Mouse (Mus musculus) liver, postnatal 0 days (tissue): ENCODE results near the gene Wwtr1. TPM values are rescaled to one million over a fixed set of nuclear protein-coding genes. Genes with fewer than 3 reads are reported as not detected.

ENCODE experiments used
- ATAC-seq: fragments of 200-750 bp; cut with Nextera tagmentation; 2 replicates; pipeline ENCODE4 v1.8.0; 2017; ENCODE audit warnings: mild to moderate bottlenecking, moderate library complexity
- DNase-seq: peaks from one replicate; pipeline ENCODE4 v3.0.0-alpha.2; 2016
- H3K27ac ChIP-seq: fragments of 300-500 bp; sonication (generic); 2 replicates; pipeline ENCODE4 v1.5.1; 2014; ENCODE audit warnings: antibody characterized with exemption, moderate library complexity, mild to moderate bottlenecking, low read depth
- H3K27me3 ChIP-seq: fragments of 300-500 bp; sonication (generic); 2 replicates; pipeline ENCODE4 v1.6.1; 2014; ENCODE audit warnings: low read length, control low read depth, mixed read lengths; ENCODE audit not compliant: insufficient read depth
- H3K36me3 ChIP-seq: fragments of 300-500 bp; sonication (generic); replicated peaks from 2 replicates; pipeline ENCODE4 v1.6.1; 2014; ENCODE audit warnings: mild to moderate bottlenecking, control low read depth, low read length, moderate library complexity, mixed read lengths; ENCODE audit not compliant: insufficient read depth
- H3K4me1 ChIP-seq: fragments of 300-500 bp; sonication (generic); 2 replicates; pipeline ENCODE4 v1.6.1; 2014; ENCODE audit warnings: antibody characterized with exemption, mild to moderate bottlenecking, control low read depth; ENCODE audit not compliant: insufficient read depth
- H3K4me2 ChIP-seq: fragments of 300-500 bp; sonication (generic); 2 replicates; pipeline ENCODE4 v1.6.1; 2014; ENCODE audit warnings: low read depth, mild to moderate bottlenecking, low read length, moderate library complexity, mixed read lengths
- H3K4me3 ChIP-seq: fragments of 300-500 bp; sonication (generic); 2 replicates; pipeline ENCODE4 v1.5.1; 2014; ENCODE audit warnings: low read depth, low read length
- H3K9ac ChIP-seq: fragments of 300-500 bp; sonication (generic); replicated peaks from 2 replicates; pipeline ENCODE4 v1.6.1; 2014; ENCODE audit warnings: mild to moderate bottlenecking, moderate library complexity
- H3K9me3 ChIP-seq: fragments of 300-500 bp; sonication (generic); 2 replicates; pipeline ENCODE4 v1.6.1; 2016; ENCODE audit warnings: mild to moderate bottlenecking, control low read depth, low read length, mixed read lengths
- CTCF ChIP-seq: sonication (generic); IDR thresholded peaks from 2 replicates; pipeline ENCODE4 v1.5.1; 2016; ENCODE audit warnings: antibody characterized with exemption, low read depth
- EP300 ChIP-seq: IDR thresholded peaks from 2 replicates; pipeline ENCODE4 v1.6.1; 2016; ENCODE audit warnings: antibody characterized with exemption, low read depth, mild to moderate bottlenecking
- WGBS: fragments of 180-500 bp; shearing (Covaris S2); extraction: QIAGEN DNeasy Blood & Tissue Kit; methylation state at CpG from one replicate; pipeline ENCODE4 v1.1.7; 2014; ENCODE audit not compliant: insufficient replicate concordance; 5-methylcytosine and 5-hydroxymethylcytosine counted together
- polyA plus RNA-seq: library from polyadenylated mRNA; unstranded; fragments of >200 nt; fragmentation: Nextera tagmentation; extraction: Ambion mirVana; gene quantifications from 2 replicates; pipeline ENCODE4 v1.2.1, GENCODE M21; 2015

Gene Wwtr1
- polyA plus RNA-seq, 1 experiment from 2014 or later, result 2.7 TPM

DNA sequence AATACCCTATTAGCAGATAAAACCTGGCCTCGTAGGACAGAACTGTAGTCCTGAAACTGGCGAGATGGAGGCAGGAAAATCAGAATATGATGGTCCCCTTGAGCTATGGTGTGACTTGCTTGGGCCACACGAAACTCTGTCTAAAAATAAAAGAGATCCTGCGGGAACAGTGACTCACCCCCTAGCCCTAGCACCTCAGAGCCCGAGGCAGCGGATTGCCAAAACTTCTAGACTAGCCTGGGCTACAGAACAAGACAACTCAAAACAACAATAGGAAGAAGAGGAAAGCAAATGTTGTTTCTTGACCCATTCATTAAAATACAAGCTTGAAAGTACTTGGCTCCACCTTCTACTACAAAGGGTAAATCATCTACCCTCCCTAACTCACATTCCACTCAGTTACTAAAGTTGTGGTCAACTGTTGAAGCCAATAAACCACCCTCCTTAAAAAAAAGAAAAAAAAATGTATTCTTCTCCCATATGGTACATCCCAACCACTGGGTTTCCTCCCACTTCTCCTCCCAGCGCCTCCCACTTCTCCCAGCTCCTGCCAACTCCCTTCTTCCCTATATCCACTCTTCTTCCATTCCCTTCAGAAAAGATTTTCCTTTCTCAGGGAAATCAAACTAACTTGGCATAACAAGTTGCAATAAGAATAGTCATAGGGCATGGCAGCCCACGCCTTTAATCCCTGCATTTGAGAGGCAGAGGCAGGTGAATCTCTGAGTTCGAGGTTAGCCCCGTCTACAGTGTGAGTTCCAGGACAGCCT is 4.9 kb upstream of the Wwtr1 start:
- Histone ChIP-seq H3K36me3 (no peaks in the 10 kb centered on the region), H3K9me3 (no peaks in the 10 kb centered on the region), H3K9ac (no peak overlapping the region), H3K27me3 (peaks cover 16% of the 10 kb centered on the region; the same call in 1 of the 2 replicates), H3K4me1 (no peaks in the 10 kb centered on the region), H3K4me2 (no peak overlapping the region), H3K27ac (no peak overlapping the region), H3K4me3 (no peak overlapping the region)
- DNase-seq, result no peak
- 78% methylated on average over 10 of the region's 10 CpGs for WGBS
- TF ChIP-seq CTCF, result no peak
- no peak for TF ChIP-seq EP300
- ATAC-seq, result no peak

DNA sequence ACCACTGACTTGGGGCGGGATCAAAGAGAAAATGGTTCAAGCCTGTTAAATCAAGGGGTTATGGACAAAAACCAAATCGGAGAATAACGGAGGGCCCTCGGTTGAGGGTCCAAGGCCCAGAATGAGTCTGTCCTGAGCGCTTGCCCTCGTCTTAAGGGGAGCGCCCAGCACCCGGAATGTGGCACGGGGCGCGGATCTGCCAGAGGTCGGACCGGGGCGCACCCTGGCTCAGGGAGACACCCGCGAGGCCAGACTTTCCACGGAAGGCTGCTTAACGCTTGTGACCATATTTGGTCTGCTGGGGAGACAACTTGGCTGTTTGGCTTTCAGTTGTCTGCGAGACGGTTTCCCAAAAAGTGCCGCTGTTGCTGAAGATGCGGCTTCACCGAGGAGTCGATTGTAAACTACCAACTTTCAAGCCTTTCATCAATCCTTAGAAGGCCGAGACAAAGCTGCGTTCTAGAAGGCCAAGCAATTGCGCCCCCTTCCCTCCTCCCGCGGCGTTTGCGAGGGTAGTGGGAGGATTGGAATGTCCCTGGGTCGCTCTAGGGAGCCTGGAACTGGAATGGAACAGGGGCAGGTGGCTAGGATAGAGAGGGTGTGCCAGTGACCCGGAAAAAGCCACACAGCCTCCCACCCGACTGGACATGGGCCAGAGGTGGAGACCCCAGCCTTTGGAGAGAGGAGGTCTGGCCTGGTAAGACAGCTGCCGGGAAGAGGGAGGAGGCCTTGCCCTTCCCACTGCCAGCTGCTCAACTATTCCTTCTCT is 530 bp upstream of the Wwtr1 start:
- WGBS, result 2% methylated on average over 35 of the region's 35 CpGs
- no peaks in the 10 kb centered on the region for H3K9me3 ChIP-seq
- no peaks in the 10 kb centered on the region for H3K36me3 ChIP-seq
- H3K27ac ChIP-seq, result peak overlapping the region; percentile 86
- H3K4me3 ChIP-seq, result peak overlapping the region; percentile 68
- H3K27me3 ChIP-seq, result peaks cover 28% of the 10 kb centered on the region
- TF ChIP-seq EP300 (no peak), CTCF (peak; percentile 38; the same call in 1 of the 2 replicates)
- H3K9ac ChIP-seq, result peak overlapping the region; percentile 68
- H3K4me1 ChIP-seq, result no peaks in the 10 kb centered on the region
- ATAC-seq, result peak; percentile 56
- peak overlapping the region; percentile 72 for H3K4me2 ChIP-seq
- DNase-seq, result peak; percentile 42

DNA sequence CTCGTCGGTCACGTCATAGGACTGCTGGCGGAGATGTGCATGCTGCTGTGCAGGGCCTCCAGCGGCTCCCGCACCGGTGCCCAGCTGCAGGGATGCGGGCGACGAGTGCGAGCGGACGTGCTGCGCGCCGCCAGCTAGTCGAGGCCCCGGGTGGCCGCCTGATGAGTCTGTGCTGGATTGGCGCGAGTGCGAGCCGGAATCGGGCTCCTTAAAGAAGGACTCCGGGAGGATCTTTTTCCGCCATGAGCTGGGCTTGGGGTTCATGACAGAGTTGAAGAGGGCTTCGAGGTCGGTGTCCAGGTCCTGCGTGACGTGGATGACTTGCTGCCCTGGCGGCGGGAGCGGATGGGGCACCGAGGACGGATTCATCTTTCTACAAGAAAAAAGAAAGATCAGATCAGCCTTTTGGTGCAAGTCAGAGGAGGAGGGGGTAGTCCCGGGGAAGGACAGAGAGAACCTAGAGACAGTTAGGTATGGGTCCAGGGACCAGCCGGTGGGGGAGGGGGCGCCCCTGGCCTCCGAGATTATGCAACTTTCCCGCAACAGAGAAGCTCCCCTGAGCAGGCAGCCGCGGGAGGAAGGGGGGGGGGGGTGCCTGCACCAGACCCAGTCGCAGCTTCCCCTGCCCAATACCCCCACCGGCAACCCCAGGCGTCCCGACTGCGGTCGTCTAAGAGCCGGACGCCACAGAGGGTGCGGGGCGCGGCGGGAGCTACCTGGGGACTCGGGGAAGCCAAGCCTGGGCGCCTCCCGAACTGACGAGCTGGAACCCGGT is 638 bp downstream of the Wwtr1 start:
- H3K4me2 ChIP-seq, result peak overlapping the region; percentile 72
- H3K4me1 ChIP-seq, result no peaks in the 10 kb centered on the region
- H3K9me3 ChIP-seq, result no peaks in the 10 kb centered on the region
- under 1% methylated on average over 50 of the region's 59 CpGs for WGBS
- H3K27ac ChIP-seq, result peak overlapping the region; percentile 86
- TF ChIP-seq CTCF (no peak), EP300 (no peak)
- peak overlapping the region; percentile 68 for H3K9ac ChIP-seq
- no peaks in the 10 kb centered on the region for H3K36me3 ChIP-seq
- DNase-seq, result peak; percentile 42
- peaks cover 28% of the 10 kb centered on the region for H3K27me3 ChIP-seq
- ATAC-seq, result peak; percentile 56
- peak overlapping the region; percentile 68 for H3K4me3 ChIP-seq

DNA sequence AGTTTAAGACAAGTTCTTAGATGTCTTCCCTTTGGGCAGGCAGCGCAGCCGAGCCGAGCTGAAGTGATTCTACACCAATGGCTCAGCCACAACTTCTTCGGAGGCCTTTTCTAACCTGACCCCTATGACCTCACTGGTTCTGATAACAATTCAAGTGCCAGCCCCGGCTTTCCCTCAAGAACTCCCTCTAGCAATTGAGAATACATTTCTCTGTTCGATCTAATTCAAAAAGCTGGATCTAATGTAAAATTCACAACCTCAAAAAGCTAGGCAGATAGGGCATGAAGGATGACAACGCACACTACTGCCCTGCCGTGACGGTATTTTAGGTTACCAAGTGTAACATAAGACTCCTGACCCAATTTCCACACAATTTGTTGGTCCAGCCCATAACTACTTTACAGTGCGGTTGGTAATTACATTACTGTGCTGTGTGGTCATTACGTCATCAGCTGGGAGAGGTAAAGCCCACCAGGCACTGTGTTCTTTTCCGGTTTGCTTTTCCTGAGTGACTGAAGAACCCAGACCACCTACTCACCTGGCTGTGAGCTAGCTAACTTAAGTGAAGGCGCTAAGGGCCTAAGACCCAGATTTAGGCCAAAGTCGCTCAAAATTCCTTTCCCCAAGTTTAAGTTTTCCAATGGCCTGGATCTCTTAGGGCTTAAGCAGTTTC is 1.7 kb downstream of the Wwtr1 start:
- Histone ChIP-seq H3K4me3 (peak overlapping the region; percentile 68), H3K36me3 (no peaks in the 10 kb centered on the region), H3K4me1 (no peaks in the 10 kb centered on the region), H3K9ac (no peak overlapping the region; the same call in 1 of the 2 replicates), H3K27ac (no peak overlapping the region), H3K4me2 (peak overlapping the region; percentile 72), H3K27me3 (peaks cover 28% of the 10 kb centered on the region), H3K9me3 (no peaks in the 10 kb centered on the region)
- DNase-seq, result no peak
- no peak for TF ChIP-seq CTCF
- TF ChIP-seq EP300, result no peak
- ATAC-seq, result no peak
- WGBS, result 39% methylated on average over 14 of the region's 14 CpGs

DNA sequence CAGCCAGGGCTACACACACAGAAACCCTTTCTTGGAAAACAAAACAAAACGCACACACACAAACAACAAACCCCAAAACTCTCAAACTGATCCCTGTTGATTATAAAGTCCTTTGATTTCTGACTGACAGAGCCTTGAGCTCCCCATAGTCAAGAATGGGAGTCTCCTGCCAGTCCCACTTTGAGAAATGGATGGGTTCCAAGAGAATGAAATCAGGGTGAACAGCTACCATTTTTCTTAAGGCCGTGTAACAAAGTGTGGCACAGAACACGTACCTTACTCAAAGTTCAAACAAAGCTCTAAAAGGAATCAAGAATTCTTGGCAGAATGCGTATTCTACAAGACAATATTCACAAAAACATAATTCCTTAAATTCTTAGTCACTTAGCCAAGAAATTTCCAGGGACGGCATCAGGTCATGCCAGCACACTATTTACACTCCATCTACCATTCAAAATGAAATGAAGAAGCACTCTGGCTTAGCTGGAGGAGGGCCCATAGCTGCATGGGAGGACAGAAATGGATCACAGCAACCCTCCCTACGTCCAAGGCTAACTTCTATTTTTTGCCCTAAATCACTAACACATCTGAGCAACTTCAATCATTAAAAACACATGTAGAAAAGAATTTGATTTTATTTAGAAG is 3.3 kb downstream of the Wwtr1 start:
- H3K27ac ChIP-seq, result no peak overlapping the region
- no peak overlapping the region for H3K9ac ChIP-seq
- ATAC-seq (no peak), DNase-seq (no peak)
- no peaks in the 10 kb centered on the region for H3K4me1 ChIP-seq
- no peak overlapping the region for H3K4me3 ChIP-seq
- H3K36me3 ChIP-seq, result no peaks in the 10 kb centered on the region
- peaks cover 28% of the 10 kb centered on the region for H3K27me3 ChIP-seq
- H3K9me3 ChIP-seq, result no peaks in the 10 kb centered on the region
- 79% methylated on average over 6 of the region's 6 CpGs for WGBS
- TF ChIP-seq EP300, result no peak
- TF ChIP-seq CTCF, result no peak
- no peak overlapping the region for H3K4me2 ChIP-seq
